Comparison of ENCODE assay signal across 9 mouse cellular contexts in the genomic region with DNA sequence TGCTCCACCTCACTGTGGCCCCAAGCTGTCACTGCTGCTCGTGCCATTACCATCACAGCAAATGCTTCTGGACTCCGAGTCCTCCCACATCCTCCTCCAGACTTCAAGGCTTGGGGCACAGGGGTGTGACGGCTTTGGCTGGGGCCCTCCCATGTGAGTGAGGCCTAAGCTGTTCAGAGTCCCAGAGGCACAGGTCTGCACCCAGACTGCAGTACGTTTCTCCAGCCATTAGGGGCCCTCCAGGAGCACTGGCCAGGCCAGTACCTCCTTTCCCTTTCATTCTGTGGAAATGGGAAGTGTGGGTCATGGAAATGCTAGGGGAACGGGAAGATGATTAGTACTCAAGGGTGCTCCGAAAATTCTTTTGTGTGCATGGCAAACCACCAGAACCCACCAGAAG. TPM values are rescaled to one million over a fixed set of nuclear protein-coding genes. Genes with fewer than 3 reads are reported as not detected.
DNase-seq lines count a peak whose midpoint lies in the region; ATAC-seq and TF ChIP-seq lines count a peak whose summit lies in the region.
"Had no signal": no experiment of that assay in that cellular context is flagged by ENCODE, and none has a peak within 500 bp of the region (broad histone marks: within the 10 kb centered on the region; RNA-seq: fewer than 3 reads in every experiment).

No protein-coding gene starts in this region.

- H3K27ac ChIP-seq in cortical plate, adult 2 months (ENCODE audit: insufficient read depth, low read length) = no peak overlapping the region
- H3K27ac ChIP-seq in intestine, embryonic 15.5 days = no peak overlapping the region
- H3K27ac ChIP-seq: liver, embryonic 13.5 days; stomach, embryonic 15.5 days had no signal

- H3K27me3 ChIP-seq in intestine, embryonic 15.5 days (replicated peaks) = peaks cover 6% of the 10 kb centered on the region; the same call in 1 of the 2 replicates
- H3K27me3 ChIP-seq: liver, embryonic 13.5 days; stomach, embryonic 15.5 days had no signal

- WGBS in intestine, embryonic 15.5 days = 38% methylated on average over 6 of the region's 6 CpGs

- no peak overlapping the region for H3K4me3 ChIP-seq in cortical plate, adult 2 months (ENCODE audit: insufficient read depth, low read length)
- no peak overlapping the region for H3K4me3 ChIP-seq in intestine, embryonic 15.5 days (replicated peaks)
- H3K4me3 ChIP-seq: liver, embryonic 13.5 days; stomach, embryonic 15.5 days had no signal

- TF ChIP-seq POLR2A in cortical plate, adult 2 months (IDR thresholded peaks at IDR 0.05; ENCODE audit: extremely low read depth, insufficient read depth, low read length) = no peak

- peak; percentile 29; the same call in 1 of the 2 replicates for TF ChIP-seq CTCF in cortical plate, adult 2 months (IDR thresholded peaks at IDR 0.05; ENCODE audit: extremely low read depth, insufficient read depth, low read length)

- H3K9me3 ChIP-seq in intestine, embryonic 15.5 days = no peaks in the 10 kb centered on the region
- H3K9me3 ChIP-seq: liver, embryonic 13.5 days; stomach, embryonic 15.5 days had no signal

- no peaks in the 10 kb centered on the region for H3K36me3 ChIP-seq in intestine, embryonic 15.5 days
- H3K36me3 ChIP-seq: stomach, embryonic 15.5 days had no signal

- peak; percentile 39 for DNase-seq in ovary, postnatal 36 days (ENCODE audit: low spot score)
- no peak for DNase-seq in ovary, postnatal 14 days (ENCODE audit: low spot score)
- peak; percentile 61 for DNase-seq in lung, postnatal 10 days
- no peak for DNase-seq in right cerebral cortex, postnatal 36 days (ENCODE audit: low spot score in 2 of 2)
- DNase-seq in thymus, postnatal 25 days = no peak
- DNase-seq: liver, embryonic 13.5 days had no signal

- no peak overlapping the region for H3K9ac ChIP-seq in intestine, embryonic 15.5 days
- H3K9ac ChIP-seq: liver, embryonic 13.5 days; stomach, embryonic 15.5 days had no signal

- peak; percentile 86 for ATAC-seq in intestine, embryonic 15.5 days

- peaks cover 6% of the 10 kb centered on the region for H3K4me1 ChIP-seq in cortical plate, adult 2 months (ENCODE audit: control insufficient read depth, insufficient read depth, low read length)
- peaks cover 6% of the 10 kb centered on the region for H3K4me1 ChIP-seq in intestine, embryonic 15.5 days (replicated peaks)
- H3K4me1 ChIP-seq: liver, embryonic 13.5 days had no signal

- H3K4me2 ChIP-seq in intestine, embryonic 15.5 days (replicated peaks) = no peak overlapping the region
- H3K4me2 ChIP-seq: liver, embryonic 13.5 days; stomach, embryonic 15.5 days had no signal

RNA-seq across cellular contexts. Expression of a gene that starts 7.1 kb away (rescaled TPM):
- 196 and 208 TPM in 2 replicates for polyA plus RNA-seq in cortical plate, adult 2 months (2012; rRNA removed)
- 152 and 158 TPM in 2 replicates for polyA plus RNA-seq in intestine, embryonic 15.5 days (2015; fragmentation: Nextera tagmentation; extraction: Ambion mirVana)

Comparison
In these comparisons a context has a peak if more than half of its experiments do, and no peak if none do; other contexts are left out.
1. DNase-seq: peak in ovary, postnatal 36 days (single experiment) and lung, postnatal 10 days (single experiment); none in ovary, postnatal 14 days (single experiment), right cerebral cortex, postnatal 36 days (0 of 2) and thymus, postnatal 25 days (single experiment).